Mouse (Mus musculus): ENCODE measurements at regions not wholly inside any gene's neighbourhood (a gene's known extent, or its start where the extent isn't known, plus 50 kb on each side); places are given as distances from the start of the nearest gene placed in this dataset.

- Histone ChIP-seq H3K36me3 (no peaks in the 10 kb centered on the region), H3K4me1 (replicated peaks) (no peaks in the 10 kb centered on the region), H3K4me3 (replicated peaks) (no peak overlapping the region), H3K27me3 (no peaks in the 10 kb centered on the region), H3K4me2 (no peak overlapping the region), H3K27ac (no peak overlapping the region), H3K9ac (replicated peaks) (no peak overlapping the region), H3K9me3 (no peaks in the 10 kb centered on the region)
- 85% methylated on average over 2 of the region's 2 CpGs for WGBS
- ATAC-seq (ENCODE audit: insufficient number of reproducible peaks, insufficient read depth, low FRiP score, low TSS enrichment, low read depth): no peak
These were observed 291.7 kb downstream of the 1810013L24Rik start for GRCm38 (mm10) chr16:9121581-9121980.

- no peak for ATAC-seq (ENCODE audit: insufficient number of reproducible peaks, insufficient read depth, low FRiP score, low TSS enrichment, low read depth)
- Histone ChIP-seq H3K27ac (no peak overlapping the region), H3K27me3 (no peaks in the 10 kb centered on the region), H3K4me1 (replicated peaks) (no peaks in the 10 kb centered on the region), H3K4me2 (no peak overlapping the region), H3K9ac (replicated peaks) (no peak overlapping the region), H3K9me3 (no peaks in the 10 kb centered on the region), H3K36me3 (no peaks in the 10 kb centered on the region), H3K4me3 (replicated peaks) (no peak overlapping the region)
- 71% methylated on average over 3 of the region's 3 CpGs for WGBS
These were observed 302.2 kb downstream of the 1810013L24Rik start for GRCm38 (mm10) chr16:9132113-9132512.

GRCm38 (mm10) chr16:9132778-9133177 is 302.9 kb downstream of the 1810013L24Rik start:
- no peaks in the 10 kb centered on the region for H3K4me1 ChIP-seq (replicated peaks)
- H3K27me3 ChIP-seq: no peaks in the 10 kb centered on the region
- H3K9ac ChIP-seq (replicated peaks): no peak overlapping the region
- H3K27ac ChIP-seq: no peak overlapping the region
- no peak overlapping the region for H3K4me3 ChIP-seq (replicated peaks)
- no peaks in the 10 kb centered on the region for H3K36me3 ChIP-seq
- H3K9me3 ChIP-seq: no peaks in the 10 kb centered on the region
- no peak for ATAC-seq (ENCODE audit: insufficient number of reproducible peaks, insufficient read depth, low FRiP score, low TSS enrichment, low read depth)
- H3K4me2 ChIP-seq: no peak overlapping the region

- ATAC-seq (ENCODE audit: insufficient number of reproducible peaks, insufficient read depth, low FRiP score, low TSS enrichment, low read depth): no peak
- 84% methylated on average over 8 of the region's 8 CpGs for WGBS
- no peaks in the 10 kb centered on the region for H3K36me3 ChIP-seq
- H3K9me3 ChIP-seq: no peaks in the 10 kb centered on the region
- no peak overlapping the region for H3K9ac ChIP-seq (replicated peaks)
- no peak overlapping the region for H3K27ac ChIP-seq
- no peaks in the 10 kb centered on the region for H3K4me1 ChIP-seq (replicated peaks)
- no peak overlapping the region for H3K4me3 ChIP-seq (replicated peaks)
- H3K4me2 ChIP-seq: no peak overlapping the region
- H3K27me3 ChIP-seq: no peaks in the 10 kb centered on the region
These were observed 305.5 kb downstream of the 1810013L24Rik start for GRCm38 (mm10) chr16:9135377-9135776.

GRCm38 (mm10) chr16:9138552-9139224 is 308.8 kb downstream of the 1810013L24Rik start:
- Histone ChIP-seq H3K9ac (replicated peaks) (no peak overlapping the region), H3K4me1 (replicated peaks) (no peaks in the 10 kb centered on the region), H3K36me3 (no peaks in the 10 kb centered on the region), H3K4me3 (replicated peaks) (no peak overlapping the region), H3K9me3 (no peaks in the 10 kb centered on the region), H3K27ac (no peak overlapping the region), H3K27me3 (no peaks in the 10 kb centered on the region), H3K4me2 (no peak overlapping the region)
- 82% methylated on average over 8 of the region's 8 CpGs for WGBS
- no peak for ATAC-seq (ENCODE audit: insufficient number of reproducible peaks, insufficient read depth, low FRiP score, low TSS enrichment, low read depth)

- no peak for ATAC-seq (ENCODE audit: insufficient number of reproducible peaks, insufficient read depth, low FRiP score, low TSS enrichment, low read depth)
- Histone ChIP-seq H3K4me1 (replicated peaks) (no peaks in the 10 kb centered on the region), H3K4me2 (no peak overlapping the region), H3K9ac (replicated peaks) (no peak overlapping the region), H3K9me3 (no peaks in the 10 kb centered on the region), H3K4me3 (replicated peaks) (no peak overlapping the region), H3K27ac (no peak overlapping the region), H3K27me3 (no peaks in the 10 kb centered on the region), H3K36me3 (no peaks in the 10 kb centered on the region)
- WGBS: 79% methylated on average over 3 of the region's 3 CpGs
These were observed 309.5 kb downstream of the 1810013L24Rik start for GRCm38 (mm10) chr16:9139405-9139804.

GRCm38 (mm10) chr16:9149209-9150135 is 319.6 kb downstream of the 1810013L24Rik start:
- 46% methylated on average over 8 of the region's 8 CpGs for WGBS
- no peak overlapping the region for H3K4me2 ChIP-seq
- no peak for ATAC-seq (ENCODE audit: insufficient number of reproducible peaks, insufficient read depth, low FRiP score, low TSS enrichment, low read depth)
- H3K27ac ChIP-seq: no peak overlapping the region
- no peaks in the 10 kb centered on the region for H3K27me3 ChIP-seq
- H3K4me3 ChIP-seq (replicated peaks): no peak overlapping the region
- H3K9me3 ChIP-seq: no peaks in the 10 kb centered on the region
- H3K9ac ChIP-seq (replicated peaks): no peak overlapping the region
- H3K4me1 ChIP-seq (replicated peaks): peaks cover 6% of the 10 kb centered on the region
- H3K36me3 ChIP-seq: no peaks in the 10 kb centered on the region

GRCm38 (mm10) chr16:9151936-9152335 is 322.0 kb downstream of the 1810013L24Rik start:
- ATAC-seq (ENCODE audit: insufficient number of reproducible peaks, insufficient read depth, low FRiP score, low TSS enrichment, low read depth): no peak
- Histone ChIP-seq H3K36me3 (no peaks in the 10 kb centered on the region), H3K9me3 (no peaks in the 10 kb centered on the region), H3K4me1 (replicated peaks) (peaks cover 6% of the 10 kb centered on the region), H3K4me3 (replicated peaks) (no peak overlapping the region), H3K27me3 (no peaks in the 10 kb centered on the region), H3K27ac (no peak overlapping the region), H3K9ac (replicated peaks) (no peak overlapping the region), H3K4me2 (no peak overlapping the region)
- WGBS: 83% methylated on average over 4 of the region's 4 CpGs

GRCm38 (mm10) chr16:9153501-9153900 is 323.6 kb downstream of the 1810013L24Rik start:
- no peak for ATAC-seq (ENCODE audit: insufficient number of reproducible peaks, insufficient read depth, low FRiP score, low TSS enrichment, low read depth)
- Histone ChIP-seq H3K4me2 (no peak overlapping the region), H3K9me3 (no peaks in the 10 kb centered on the region), H3K27ac (no peak overlapping the region), H3K4me3 (replicated peaks) (no peak overlapping the region), H3K9ac (replicated peaks) (no peak overlapping the region), H3K27me3 (no peaks in the 10 kb centered on the region), H3K4me1 (replicated peaks) (peaks cover 6% of the 10 kb centered on the region), H3K36me3 (no peaks in the 10 kb centered on the region)
- WGBS: 83% methylated on average over 4 of the region's 4 CpGs

GRCm38 (mm10) chr16:9165763-9166310 is 335.9 kb downstream of the 1810013L24Rik start:
- Histone ChIP-seq H3K36me3 (no peaks in the 10 kb centered on the region), H3K9ac (replicated peaks) (no peak overlapping the region), H3K27ac (no peak overlapping the region), H3K9me3 (no peaks in the 10 kb centered on the region), H3K27me3 (no peaks in the 10 kb centered on the region), H3K4me2 (no peak overlapping the region), H3K4me1 (replicated peaks) (no peaks in the 10 kb centered on the region), H3K4me3 (replicated peaks) (no peak overlapping the region)
- ATAC-seq (ENCODE audit: insufficient number of reproducible peaks, insufficient read depth, low FRiP score, low TSS enrichment, low read depth): no peak
- WGBS: 82% methylated on average over 8 of the region's 8 CpGs

GRCm38 (mm10) chr16:9176402-9176801 is 346.5 kb downstream of the 1810013L24Rik start:
- 82% methylated on average over 3 of the region's 3 CpGs for WGBS
- no peaks in the 10 kb centered on the region for H3K4me1 ChIP-seq (replicated peaks)
- no peak for ATAC-seq (ENCODE audit: insufficient number of reproducible peaks, insufficient read depth, low FRiP score, low TSS enrichment, low read depth)
- H3K36me3 ChIP-seq: no peaks in the 10 kb centered on the region
- no peak overlapping the region for H3K4me3 ChIP-seq (replicated peaks)
- H3K9me3 ChIP-seq: no peaks in the 10 kb centered on the region
- H3K27ac ChIP-seq: no peak overlapping the region
- no peak overlapping the region for H3K4me2 ChIP-seq
- no peaks in the 10 kb centered on the region for H3K27me3 ChIP-seq
- H3K9ac ChIP-seq (replicated peaks): no peak overlapping the region

Measured in limb, embryonic 12.5 days (tissue).